Mouse (Mus musculus): ENCODE measurements around the gene Ripor2. TPM values are rescaled to one million over a fixed set of nuclear protein-coding genes. Genes with fewer than 3 reads are reported as not detected.

Gene Ripor2
- total and polyA plus RNA-seq, 2 experiments from 2014 or later, result 19.6 to 48.8 TPM

DNA sequence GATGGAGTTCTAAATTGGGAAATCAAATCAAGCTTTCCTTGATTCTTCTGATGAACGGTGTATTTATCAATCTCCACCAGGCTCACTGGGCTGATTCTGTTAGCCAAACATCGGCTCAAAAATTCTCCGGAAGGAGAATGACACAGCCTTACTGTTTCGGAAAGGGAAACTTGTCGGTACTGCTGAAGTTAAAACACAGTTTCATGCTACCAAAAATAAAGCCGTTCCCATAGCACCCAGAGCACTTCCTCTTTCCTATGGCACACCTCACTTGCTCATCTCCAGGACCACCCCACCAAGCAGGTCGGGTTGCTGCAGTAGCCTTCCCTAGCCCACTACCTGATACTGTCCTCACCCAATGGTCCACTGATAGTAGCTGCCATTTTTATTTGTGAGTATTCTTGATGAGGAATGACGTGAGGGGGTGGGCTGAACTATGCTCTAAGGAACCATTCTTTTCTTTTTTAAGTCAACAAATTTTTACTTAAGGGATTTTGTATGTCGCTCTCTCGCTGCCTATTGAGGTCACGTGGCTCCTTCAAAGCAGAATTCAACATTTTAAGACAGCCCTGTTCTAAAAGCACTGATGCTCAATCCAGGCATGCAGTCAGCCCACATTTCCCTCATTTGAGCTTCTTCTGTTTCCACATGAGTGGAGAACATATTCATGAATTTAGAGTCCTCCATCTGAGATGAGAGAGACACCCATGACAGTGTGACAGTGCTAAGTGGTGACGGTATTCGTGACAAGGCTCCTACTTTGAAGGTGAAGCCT, 52.5 kb downstream of the Ripor2 start:
- Histone ChIP-seq H3K9me3 (ENCODE audit: low read length) (no peaks in the 10 kb centered on the region), H3K4me3 (ENCODE audit: low read depth, low read length) (no peak overlapping the region), H3K36me3 (ENCODE audit: insufficient read depth, low read length) (no peaks in the 10 kb centered on the region), H3K4me1 (ENCODE audit: insufficient read depth, low read length) (peaks cover 9% of the 10 kb centered on the region; the same call in 1 of the 2 replicates), H3K4me2 (ENCODE audit: low read depth, low read length, poor library complexity, severe bottlenecking) (no peak overlapping the region), H3K27ac (ENCODE audit: low read depth, low read length) (no peak overlapping the region), H3K27me3 (ENCODE audit: insufficient read depth, low read length) (no peaks in the 10 kb centered on the region), H3K9ac (replicated peaks; ENCODE audit: low read length, poor library complexity, severe bottlenecking) (no peak overlapping the region)
- ATAC-seq (ENCODE audit: low FRiP score), result no peak
- TF ChIP-seq CTCF (IDR thresholded peaks at IDR 0.05), result no peak
- WGBS, result 86% methylated on average over 13 of the region's 13 CpGs
- DNase-seq (ENCODE audit: low spot score), result no peak

DNA sequence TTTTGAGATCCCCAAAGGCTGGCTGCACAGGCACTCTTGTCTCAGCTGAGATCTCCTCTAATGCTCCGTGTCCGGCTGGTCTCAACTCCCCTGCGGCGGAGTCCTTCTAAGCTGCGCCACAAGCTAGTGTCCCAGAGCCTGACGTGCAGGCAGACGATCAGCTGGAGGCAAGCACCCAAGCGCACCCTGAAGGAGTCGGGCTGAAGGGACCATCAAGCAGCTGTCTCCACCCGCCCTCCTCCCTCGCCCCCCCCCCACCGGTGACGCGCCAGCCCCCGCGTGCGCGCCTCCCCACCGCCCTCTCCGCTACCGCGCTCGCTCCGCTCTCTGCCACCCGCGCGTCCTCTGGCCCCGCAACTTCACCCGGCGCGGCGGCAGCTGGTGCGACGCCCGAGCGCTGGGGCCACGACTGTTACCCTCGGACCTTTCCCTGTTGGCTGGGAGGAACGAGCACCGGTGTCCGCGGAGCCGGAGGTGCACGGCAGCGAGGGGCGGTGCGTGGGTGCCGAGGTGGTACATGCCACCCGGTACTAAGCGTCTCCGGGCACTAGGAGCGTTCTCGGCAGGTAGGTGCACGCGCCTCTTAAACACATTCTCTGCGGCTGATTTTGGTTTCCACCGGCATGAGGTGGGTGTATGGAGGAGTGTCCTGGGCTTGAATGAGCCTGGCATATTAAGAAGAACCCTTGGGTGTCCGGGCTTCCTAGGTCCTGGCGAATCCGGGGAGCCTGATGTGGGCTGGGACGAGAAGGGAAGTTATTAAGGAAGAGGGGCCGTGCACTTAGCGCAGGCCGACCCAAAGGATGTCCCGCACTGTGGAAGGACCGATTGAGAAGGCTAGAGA, 56.6 kb downstream of the Ripor2 start:
- Histone ChIP-seq H3K27me3 (ENCODE audit: insufficient read depth, low read length) (no peaks in the 10 kb centered on the region), H3K4me1 (ENCODE audit: insufficient read depth, low read length) (peaks cover 14% of the 10 kb centered on the region; the same call in 1 of the 2 replicates), H3K27ac (ENCODE audit: low read depth, low read length) (peak overlapping the region; percentile 84), H3K4me3 (ENCODE audit: low read depth, low read length) (peak overlapping the region; percentile 78), H3K36me3 (ENCODE audit: insufficient read depth, low read length) (no peaks in the 10 kb centered on the region), H3K9ac (replicated peaks; ENCODE audit: low read length, poor library complexity, severe bottlenecking) (peak overlapping the region; percentile 81), H3K4me2 (ENCODE audit: low read depth, low read length, poor library complexity, severe bottlenecking) (peak overlapping the region; percentile 84), H3K9me3 (ENCODE audit: low read length) (no peaks in the 10 kb centered on the region)
- DNase-seq (ENCODE audit: low spot score) (peak; percentile 52), ATAC-seq (ENCODE audit: low FRiP score) (peak; percentile 82)
- under 1% methylated on average over 59 of the region's 66 CpGs for WGBS
- TF ChIP-seq CTCF (IDR thresholded peaks at IDR 0.05), result no peak

DNA sequence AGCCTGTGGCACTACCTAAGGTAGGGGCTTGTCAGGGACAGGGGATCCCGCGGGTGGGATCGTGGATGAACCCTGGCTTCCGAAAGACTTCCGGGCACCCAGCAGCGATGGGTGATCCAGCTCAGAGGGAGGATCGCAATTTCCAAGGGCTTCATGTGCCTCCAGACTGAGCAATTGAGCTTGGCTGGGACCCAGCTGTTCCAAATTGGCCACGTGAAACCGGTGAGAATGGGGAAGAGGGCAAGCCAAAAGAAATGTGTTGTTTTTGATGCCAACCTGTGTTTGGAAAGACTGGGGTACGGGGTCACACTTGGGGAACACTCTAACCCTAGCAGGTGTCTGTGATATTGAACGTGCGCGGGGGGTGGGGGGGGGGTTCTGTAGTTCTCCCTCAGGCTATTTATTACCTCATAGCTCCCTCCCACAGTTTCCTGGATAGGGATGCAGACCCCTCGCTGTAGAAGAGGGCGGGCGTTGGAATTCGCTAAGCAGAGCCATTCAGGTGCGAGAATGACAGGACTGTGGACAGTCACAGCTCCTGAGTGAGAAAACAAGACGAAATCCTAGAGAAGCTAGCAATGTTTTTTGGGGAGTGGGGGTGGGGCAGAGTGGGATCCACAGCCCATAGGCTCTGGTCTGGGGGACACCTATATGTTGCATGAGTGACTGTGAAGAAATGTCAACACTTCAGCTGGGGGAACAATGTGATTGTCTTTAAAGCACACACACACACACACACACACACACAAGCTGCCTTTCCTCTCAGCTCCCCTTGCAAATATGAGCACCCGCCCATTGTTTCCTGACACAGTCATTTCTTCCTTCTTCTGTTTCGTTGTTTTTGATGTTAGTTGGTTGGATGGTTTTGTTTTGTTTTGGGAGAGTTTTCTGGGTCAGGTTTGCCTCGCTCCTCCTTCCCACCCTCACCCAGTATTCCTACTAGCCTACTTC, 57.5 kb downstream of the Ripor2 start:
- Histone ChIP-seq H3K27me3 (ENCODE audit: insufficient read depth, low read length) (no peaks in the 10 kb centered on the region), H3K4me3 (ENCODE audit: low read depth, low read length) (peak overlapping the region; percentile 78), H3K4me2 (ENCODE audit: low read depth, low read length, poor library complexity, severe bottlenecking) (peak overlapping the region; percentile 84), H3K9me3 (ENCODE audit: low read length) (no peaks in the 10 kb centered on the region), H3K4me1 (ENCODE audit: insufficient read depth, low read length) (peaks cover 14% of the 10 kb centered on the region; the same call in 1 of the 2 replicates), H3K36me3 (ENCODE audit: insufficient read depth, low read length) (no peaks in the 10 kb centered on the region), H3K27ac (ENCODE audit: low read depth, low read length) (peak overlapping the region; percentile 84), H3K9ac (replicated peaks; ENCODE audit: low read length, poor library complexity, severe bottlenecking) (peak overlapping the region; percentile 81)
- 12% methylated on average over 22 of the region's 22 CpGs for WGBS
- DNase-seq (ENCODE audit: low spot score), result no peak
- ATAC-seq (ENCODE audit: low FRiP score), result peak; percentile 39
- no peak for TF ChIP-seq CTCF (IDR thresholded peaks at IDR 0.05)

DNA sequence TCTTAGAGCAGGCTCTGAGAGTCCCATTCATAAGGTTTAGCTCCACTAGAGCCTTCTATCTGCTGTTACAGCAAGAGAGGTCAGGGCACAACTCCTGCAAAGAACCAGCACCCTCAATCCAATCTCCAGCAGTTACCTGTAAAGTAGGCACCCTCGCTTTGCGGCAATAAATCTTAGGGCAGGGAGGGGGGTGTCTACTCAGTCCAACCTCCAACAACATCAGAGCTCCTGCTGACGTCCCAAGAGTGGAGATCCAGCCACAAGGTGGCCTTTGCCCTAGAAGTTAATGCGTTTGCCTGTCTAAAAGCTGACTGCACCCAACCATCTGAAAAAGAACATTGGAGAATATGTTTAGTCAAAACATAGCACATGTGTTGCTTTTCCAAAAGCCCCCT, 58.2 kb downstream of the Ripor2 start:
- peak; percentile 48 for TF ChIP-seq CTCF (IDR thresholded peaks at IDR 0.05)
- Histone ChIP-seq H3K4me1 (ENCODE audit: insufficient read depth, low read length) (peaks cover 14% of the 10 kb centered on the region; the same call in 1 of the 2 replicates), H3K9me3 (ENCODE audit: low read length) (no peaks in the 10 kb centered on the region), H3K9ac (replicated peaks; ENCODE audit: low read length, poor library complexity, severe bottlenecking) (peak overlapping the region; percentile 81; the same call in 1 of the 2 replicates), H3K27ac (ENCODE audit: low read depth, low read length) (peak overlapping the region; percentile 47), H3K27me3 (ENCODE audit: insufficient read depth, low read length) (no peaks in the 10 kb centered on the region), H3K36me3 (ENCODE audit: insufficient read depth, low read length) (no peaks in the 10 kb centered on the region), H3K4me3 (ENCODE audit: low read depth, low read length) (peak overlapping the region; percentile 78), H3K4me2 (ENCODE audit: low read depth, low read length, poor library complexity, severe bottlenecking) (peak overlapping the region; percentile 84)
- ATAC-seq (ENCODE audit: low FRiP score) (no peak), DNase-seq (ENCODE audit: low spot score) (no peak)
- 36% methylated on average over 4 of the region's 4 CpGs for WGBS

- no peaks in the 10 kb centered on the region for H3K9me3 ChIP-seq (ENCODE audit: low read length)
- ATAC-seq (ENCODE audit: low FRiP score), result no peak
- no peak overlapping the region for H3K9ac ChIP-seq (replicated peaks; ENCODE audit: low read length, poor library complexity, severe bottlenecking)
- WGBS, result 46% methylated on average over 3 of the region's 3 CpGs
- peaks cover 14% of the 10 kb centered on the region; the same call in 1 of the 2 replicates for H3K4me1 ChIP-seq (ENCODE audit: insufficient read depth, low read length)
- no peaks in the 10 kb centered on the region for H3K36me3 ChIP-seq (ENCODE audit: insufficient read depth, low read length)
- TF ChIP-seq CTCF (IDR thresholded peaks at IDR 0.05), result no peak
- peak overlapping the region; percentile 84 for H3K4me2 ChIP-seq (ENCODE audit: low read depth, low read length, poor library complexity, severe bottlenecking)
- no peaks in the 10 kb centered on the region for H3K27me3 ChIP-seq (ENCODE audit: insufficient read depth, low read length)
- H3K4me3 ChIP-seq (ENCODE audit: low read depth, low read length), result peak overlapping the region; percentile 78
- peak overlapping the region; percentile 47; the same call in 1 of the 2 replicates for H3K27ac ChIP-seq (ENCODE audit: low read depth, low read length)
- no peak for DNase-seq (ENCODE audit: low spot score)
Observed at GRCm38 (mm10) chr13:24640836-24641385, 58.9 kb downstream of the Ripor2 start.
